Mouse (Mus musculus): ENCODE data around the gene Ttc9c. TPM values are rescaled to one million over a fixed set of nuclear protein-coding genes. Genes with fewer than 3 reads are reported as not detected.
A peak's percentile ranks its signal among the peaks of the same experiment; 100 is the strongest.

The Ttc9c gene
- polyA plus RNA-seq, 1 experiment, result 33.1 TPM

GRCm38 (mm10) chr19:8774086-8774835, 44.9 kb downstream of the Ttc9c start, which contains the start of gene Tmem179b:
Gene Tmem179b, minus strand, starts transcription at chr19:8774467.
- DNase-seq (ENCODE audit: low spot score), result peak; percentile 94

- no peak for DNase-seq (ENCODE audit: low spot score)
These were observed 45.7 kb downstream of the Ttc9c start for GRCm38 (mm10) chr19:8773409-8773808.

DNA sequence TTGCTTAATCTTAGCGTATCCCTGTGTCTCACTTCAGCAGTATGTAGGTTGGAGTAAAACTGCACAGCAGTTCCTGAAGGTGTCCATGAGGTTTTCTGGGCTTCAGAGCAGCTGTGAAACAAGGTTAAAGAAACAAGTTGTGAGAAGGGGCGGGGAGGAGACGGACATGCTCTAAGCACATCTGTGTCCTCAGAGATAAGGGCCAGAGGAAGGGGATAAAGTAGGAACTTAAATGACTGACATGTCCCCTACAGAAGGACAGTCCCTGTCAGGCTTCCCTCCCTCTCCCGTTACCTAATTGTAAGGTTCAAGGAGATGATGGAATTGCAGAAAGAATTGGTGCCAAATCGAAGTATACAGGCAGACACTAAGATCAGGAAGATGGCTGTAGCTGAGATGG, 46.1 kb downstream of the Ttc9c start:
- no peak for DNase-seq (ENCODE audit: low spot score)

- DNase-seq (ENCODE audit: low spot score), result peak; percentile 65
These were observed 48.4 kb downstream of the Ttc9c start, which contains the start of gene Tmem223 for GRCm38 (mm10) chr19:8770567-8771270. Gene Tmem223, plus strand, starts transcription at chr19:8770996.

- no peak for DNase-seq (ENCODE audit: low spot score)
These were observed 53.6 kb downstream of the Ttc9c start for GRCm38 (mm10) chr19:8765562-8765961.

DNA sequence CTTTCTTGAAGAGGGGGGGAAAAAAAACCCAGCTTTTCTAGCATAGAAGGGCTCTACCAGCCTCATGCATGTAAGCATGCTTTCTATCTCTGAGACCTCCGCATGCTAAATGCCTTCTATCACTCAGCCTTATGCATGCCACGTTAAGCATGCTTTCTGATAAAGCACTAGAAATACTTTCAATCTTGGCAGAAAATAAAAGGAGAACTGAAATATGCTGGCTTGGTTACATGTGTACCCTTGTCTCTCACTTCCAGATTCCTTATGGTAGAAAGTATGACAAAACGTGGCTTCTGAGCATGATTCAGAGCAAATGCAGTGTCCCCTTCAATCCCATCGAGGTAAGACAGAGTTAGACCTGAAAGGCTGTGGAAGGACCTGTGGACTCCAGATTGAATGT, 55.9 kb downstream of the Ttc9c start:
- no peak for DNase-seq (ENCODE audit: low spot score)

GRCm38 (mm10) chr19:8760757-8761156, 58.4 kb downstream of the Ttc9c start:
- no peak for DNase-seq (ENCODE audit: low spot score)

Other genes with a start within 250 kb of the Ttc9c start
- not detected in 2 replicates for gene Slc22a8, start 228.1 kb downstream of the Ttc9c start, polyA plus RNA-seq (2012; rRNA removed)
- gene Slc22a6, start 201.3 kb downstream of the Ttc9c start, polyA plus RNA-seq (2012; rRNA removed), result not detected in 2 replicates
- gene Chrm1, start 155.5 kb downstream of the Ttc9c start, polyA plus RNA-seq (2012; rRNA removed), result 0.04 and 0.06 TPM in 2 replicates
- 103 and 115 TPM in 2 replicates for gene Slc3a2, start 96.0 kb downstream of the Ttc9c start, polyA plus RNA-seq (2012; rRNA removed)
- 37.9 and 45.9 TPM in 2 replicates for gene Wdr74, start 83.5 kb downstream of the Ttc9c start, polyA plus RNA-seq (2012; rRNA removed)
- gene 1700092M07Rik, start 78.6 kb downstream of the Ttc9c start, polyA plus RNA-seq (2012; rRNA removed), result 0.19 and 0.28 TPM in 2 replicates
- 96.5 and 99.1 TPM in 2 replicates for gene Stx5a, start 77.9 kb downstream of the Ttc9c start, polyA plus RNA-seq (2012; rRNA removed)
- 196 and 275 TPM in 2 replicates for gene Nxf1, start 62.3 kb downstream of the Ttc9c start, polyA plus RNA-seq (2012; rRNA removed)
- gene Tmem223, start 48.3 kb downstream of the Ttc9c start, polyA plus RNA-seq (2012; rRNA removed), result 97.8 and 112 TPM in 2 replicates
- gene Tmem179b, start 44.9 kb downstream of the Ttc9c start, polyA plus RNA-seq (2012; rRNA removed), result 56.9 and 88.4 TPM in 2 replicates
- 7.7 and 8.4 TPM in 2 replicates for gene Taf6l, start 32.9 kb downstream of the Ttc9c start, polyA plus RNA-seq (2012; rRNA removed)
- gene Polr2g, start 20.8 kb downstream of the Ttc9c start, polyA plus RNA-seq (2012; rRNA removed), result 63.3 and 81.5 TPM in 2 replicates
- 2.1 and 2.5 TPM in 2 replicates for gene Zbtb3, start 16.8 kb downstream of the Ttc9c start, polyA plus RNA-seq (2012; rRNA removed)
- gene Hnrnpul2, start 677 bp upstream of the Ttc9c start, polyA plus RNA-seq (2012; rRNA removed), result 60.7 and 73.9 TPM in 2 replicates
- gene AC129217.1, start 10.4 kb upstream of the Ttc9c start, polyA plus RNA-seq (2012; rRNA removed), result 0.40 and 1.5 TPM in 2 replicates
- 66.7 and 71.0 TPM in 2 replicates for gene Bscl2, start 18.1 kb upstream of the Ttc9c start, polyA plus RNA-seq (2012; rRNA removed)
- 0.29 and 0.44 TPM in 2 replicates for gene Gng3, start 19.9 kb upstream of the Ttc9c start, polyA plus RNA-seq (2012; rRNA removed)
- gene Lrrn4cl, start 31.4 kb upstream of the Ttc9c start, polyA plus RNA-seq (2012; rRNA removed), result 18.6 and 20.9 TPM in 2 replicates
- 175 and 179 TPM in 2 replicates for gene Ubxn1, start 52.2 kb upstream of the Ttc9c start, polyA plus RNA-seq (2012; rRNA removed)
- gene Uqcc3, start 61.6 kb upstream of the Ttc9c start, polyA plus RNA-seq (2012; rRNA removed), result 74.7 and 77.6 TPM in 2 replicates
- gene Lbhd1, start 64.4 kb upstream of the Ttc9c start, polyA plus RNA-seq (2012; rRNA removed), result 3.1 and 4.9 TPM in 2 replicates
- not detected in 2 replicates for gene Gm49403, start 64.6 kb upstream of the Ttc9c start, polyA plus RNA-seq (2012; rRNA removed)
- 56.1 and 65.1 TPM in 2 replicates for gene 1810009A15Rik, start 69.5 kb upstream of the Ttc9c start, polyA plus RNA-seq (2012; rRNA removed)
- gene Gm49416, start 69.6 kb upstream of the Ttc9c start, polyA plus RNA-seq (2012; rRNA removed), result 0.10 TPM in 1 of 2 replicates, not detected in the other
- 15.5 and 16.3 TPM in 2 replicates for gene Ints5, start 73.7 kb upstream of the Ttc9c start, polyA plus RNA-seq (2012; rRNA removed)
- gene Ganab, start 78.7 kb upstream of the Ttc9c start, polyA plus RNA-seq (2012; rRNA removed), result 98.1 and 104 TPM in 2 replicates
- gene B3gat3, start 101.0 kb upstream of the Ttc9c start, polyA plus RNA-seq (2012; rRNA removed), result 57.9 and 80.8 TPM in 2 replicates
- gene Rom1, start 110.0 kb upstream of the Ttc9c start, polyA plus RNA-seq (2012; rRNA removed), result 9.4 and 12.3 TPM in 2 replicates
- gene Eml3, start 110.2 kb upstream of the Ttc9c start, polyA plus RNA-seq (2012; rRNA removed), result 40.5 and 45.3 TPM in 2 replicates
- gene Mta2, start 122.5 kb upstream of the Ttc9c start, polyA plus RNA-seq (2012; rRNA removed), result 29.9 and 47.6 TPM in 2 replicates
- 21.8 and 24.1 TPM in 2 replicates for gene Tut1, start 134.5 kb upstream of the Ttc9c start, polyA plus RNA-seq (2012; rRNA removed)
- 398 and 489 TPM in 2 replicates for gene Eef1g, start 147.7 kb upstream of the Ttc9c start, polyA plus RNA-seq (2012; rRNA removed)
- 126 and 168 TPM in 2 replicates for gene Ahnak, start 170.0 kb upstream of the Ttc9c start, polyA plus RNA-seq (2012; rRNA removed)